Mouse (Mus musculus): ENCODE measurements at regions not wholly inside any gene's neighbourhood (a gene's known extent, or its start where the extent isn't known, plus 50 kb on each side); places are given as distances from the start of the nearest gene placed in this dataset.

DNA sequence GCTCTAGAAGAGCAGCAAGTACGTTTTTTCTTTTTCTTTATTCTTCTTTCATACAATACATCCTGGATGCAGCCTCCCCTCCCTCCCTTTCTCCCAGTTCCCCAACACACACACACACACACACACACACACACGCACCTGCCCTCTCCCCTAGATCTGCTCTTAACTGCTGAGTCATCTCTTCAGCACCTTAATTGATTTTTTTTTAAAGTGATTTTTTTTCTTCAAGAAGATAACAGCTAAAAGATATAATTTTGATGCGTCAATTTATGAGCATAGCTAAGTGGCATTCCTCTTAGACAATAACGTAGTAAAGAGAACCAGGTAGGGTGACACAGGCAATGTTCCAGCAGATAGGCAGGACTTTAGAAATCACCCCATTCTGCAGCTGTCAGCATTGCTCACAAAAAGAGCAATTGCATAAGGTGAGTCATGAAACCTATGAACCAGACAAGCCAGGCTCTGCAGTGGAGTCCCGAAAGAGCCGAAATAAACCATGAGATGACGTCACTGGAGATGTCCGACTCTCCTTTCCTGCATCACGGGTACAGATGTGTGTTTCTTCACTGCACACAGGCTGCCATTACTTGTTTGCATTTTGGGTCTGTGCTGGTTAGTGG lies 63.9 kb upstream of the Tnrc6a start:
- no peak for DNase-seq

- peak in 1 of 2 experiments; percentile 27 for DNase-seq
Observed at GRCm38 (mm10) chr7:123063264-123064011, 60.2 kb upstream of the Tnrc6a start.

DNA sequence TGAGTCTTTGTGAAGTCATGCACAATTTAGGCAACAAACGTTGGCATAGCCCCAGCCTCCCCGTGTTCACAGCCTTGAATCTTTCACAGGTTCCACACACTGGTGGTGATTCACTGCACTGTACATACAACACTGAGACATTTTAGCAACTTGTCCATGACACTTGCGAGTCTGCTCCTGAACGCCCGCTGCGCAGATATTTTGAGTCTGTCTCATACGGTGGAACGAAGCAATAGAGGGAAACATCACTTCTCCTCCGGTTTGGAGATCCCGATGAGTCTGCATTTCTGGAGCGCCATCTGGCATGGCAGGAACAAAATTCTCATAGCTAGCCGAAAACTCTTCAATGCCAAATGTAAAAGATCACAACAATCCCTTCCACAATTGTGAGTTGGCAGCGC lies 57.7 kb upstream of the Tnrc6a start:
- peak; percentile 41 to 58 for DNase-seq

DNA sequence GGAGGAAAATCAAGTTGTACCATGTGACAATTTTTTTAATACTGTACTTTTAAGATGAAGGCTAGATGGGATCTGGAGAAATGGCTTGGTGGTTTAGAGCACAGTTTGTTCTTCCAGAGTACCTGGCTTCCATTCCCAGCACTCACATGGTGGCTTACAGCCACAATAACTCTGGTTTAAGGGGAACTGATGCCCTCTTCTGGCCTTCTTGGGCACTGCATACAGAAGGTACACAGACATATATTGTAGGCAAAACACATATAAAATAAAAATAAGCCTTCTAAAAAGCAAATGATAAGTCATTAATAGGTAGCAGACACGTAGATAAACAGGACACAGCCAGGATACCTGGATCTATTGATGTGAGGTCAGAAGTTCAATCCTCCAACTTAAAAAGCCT lies 56.3 kb upstream of the Tnrc6a start:
- no peak for DNase-seq

- no peak for DNase-seq
Observed at GRCm38 (mm10) chr7:123068241-123068640, 55.4 kb upstream of the Tnrc6a start.

GRCm38 (mm10) chr7:123068715-123069273 lies 54.9 kb upstream of the Tnrc6a start:
- DNase-seq = peak; percentile 26 to 38

- DNase-seq = peak in 1 of 2 experiments; percentile 33
Observed at GRCm38 (mm10) chr7:123069280-123069679, 54.4 kb upstream of the Tnrc6a start.

- DNase-seq = peak in 1 of 2 experiments; percentile 6
Observed at GRCm38 (mm10) chr7:123070861-123071260, 52.8 kb upstream of the Tnrc6a start.

Data from heart, adult 18-20 months (tissue).